Mouse (Mus musculus) embryonic facial prominence, embryonic 15.5 days (tissue): ENCODE results near the gene Palld. TPM values are rescaled to one million over a fixed set of nuclear protein-coding genes. Genes with fewer than 3 reads are reported as not detected.

Source experiments
- ATAC-seq: fragments of 200-750 bp; cut with Nextera tagmentation; 2 replicates; pipeline ENCODE4 v1.8.0; 2017; ENCODE audit warnings: low read depth, moderate TSS enrichment; ENCODE audit not compliant: insufficient number of reproducible peaks, low FRiP score, low TSS enrichment
- H3K27ac ChIP-seq: fragments of 300-500 bp; sonication (generic); replicated peaks from 2 replicates; pipeline ENCODE4 v1.5.1; 2015; ENCODE audit warnings: mild to moderate bottlenecking, inconsistent platforms
- H3K27me3 ChIP-seq: fragments of 300-500 bp; sonication (generic); 2 replicates; pipeline ENCODE4 v1.6.1; 2015; ENCODE audit warnings: inconsistent platforms
- H3K36me3 ChIP-seq: fragments of 300-500 bp; sonication (generic); 2 replicates; pipeline ENCODE4 v1.6.1; 2015; ENCODE audit warnings: mild to moderate bottlenecking, inconsistent platforms
- H3K4me1 ChIP-seq: fragments of 300-500 bp; sonication (generic); 2 replicates; pipeline ENCODE4 v1.6.1; 2015; ENCODE audit warnings: inconsistent platforms
- H3K4me2 ChIP-seq: fragments of 300-500 bp; sonication (generic); replicated peaks from 2 replicates; pipeline ENCODE4 v1.6.1; 2015; ENCODE audit warnings: mild to moderate bottlenecking, inconsistent platforms
- H3K4me3 ChIP-seq: fragments of 300-500 bp; sonication (generic); replicated peaks from 2 replicates; pipeline ENCODE4 v1.5.1; 2015; ENCODE audit warnings: mild to moderate bottlenecking, inconsistent platforms
- H3K9ac ChIP-seq: fragments of 300-500 bp; sonication (generic); 2 replicates; pipeline ENCODE4 v1.6.1; 2015; ENCODE audit warnings: inconsistent platforms
- H3K9me3 ChIP-seq: fragments of 300-500 bp; sonication (generic); replicated peaks from 2 replicates; pipeline ENCODE4 v1.6.1; 2016; ENCODE audit warnings: inconsistent platforms
- WGBS: fragments of 180-500 bp; shearing (Covaris S2); methylation state at CpG from one replicate; pipeline ENCODE4 v1.1.7; 2015; 5-methylcytosine and 5-hydroxymethylcytosine counted together
- polyA plus RNA-seq: library from polyadenylated mRNA; unstranded; fragments of >200 nt; fragmentation: Nextera tagmentation; extraction: Ambion mirVana; gene quantifications from 2 replicates; pipeline ENCODE4 v1.2.1, GENCODE M21; 2015

Gene Palld
- polyA plus RNA-seq, 1 experiment from 2014 or later = 141 TPM

DNA sequence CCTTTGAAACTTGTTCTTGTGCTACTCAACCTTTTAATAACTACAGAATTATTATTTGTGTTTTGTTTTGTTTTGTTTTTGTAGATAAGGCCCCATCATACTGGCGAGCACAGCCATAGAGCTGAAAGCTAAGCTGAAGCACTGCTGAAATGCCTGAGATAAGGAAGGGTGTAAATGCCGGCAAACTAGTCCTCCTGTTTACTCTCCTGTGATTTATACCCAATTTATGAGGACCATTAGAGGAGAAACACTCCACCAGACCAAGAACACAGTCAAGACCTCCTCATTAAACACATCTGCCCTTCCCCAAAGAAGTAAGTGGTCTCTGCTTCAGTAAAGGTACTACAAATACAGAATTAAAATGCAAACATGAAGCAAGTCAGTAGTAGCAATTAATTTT is 219.6 kb downstream of the Palld start:
- no peaks in the 10 kb centered on the region for H3K27me3 ChIP-seq
- H3K4me1 ChIP-seq = no peaks in the 10 kb centered on the region
- ATAC-seq = no peak
- H3K36me3 ChIP-seq = peaks cover 20% of the 10 kb centered on the region
- H3K9ac ChIP-seq = no peak overlapping the region
- no peak overlapping the region for H3K4me2 ChIP-seq
- no peaks in the 10 kb centered on the region for H3K9me3 ChIP-seq
- no peak overlapping the region for H3K4me3 ChIP-seq
- H3K27ac ChIP-seq = no peak overlapping the region
- 92% methylated on average over 2 of the region's 2 CpGs for WGBS

GRCm38 (mm10) chr8:61681217-61681616 is 221.3 kb downstream of the Palld start:
- Histone ChIP-seq H3K27ac (no peak overlapping the region), H3K4me1 (no peaks in the 10 kb centered on the region), H3K4me2 (no peak overlapping the region), H3K9ac (no peak overlapping the region), H3K4me3 (no peak overlapping the region), H3K36me3 (peaks cover 16% of the 10 kb centered on the region), H3K27me3 (no peaks in the 10 kb centered on the region), H3K9me3 (no peaks in the 10 kb centered on the region)
- ATAC-seq = no peak
- WGBS = 81% methylated on average over 3 of the region's 3 CpGs

DNA sequence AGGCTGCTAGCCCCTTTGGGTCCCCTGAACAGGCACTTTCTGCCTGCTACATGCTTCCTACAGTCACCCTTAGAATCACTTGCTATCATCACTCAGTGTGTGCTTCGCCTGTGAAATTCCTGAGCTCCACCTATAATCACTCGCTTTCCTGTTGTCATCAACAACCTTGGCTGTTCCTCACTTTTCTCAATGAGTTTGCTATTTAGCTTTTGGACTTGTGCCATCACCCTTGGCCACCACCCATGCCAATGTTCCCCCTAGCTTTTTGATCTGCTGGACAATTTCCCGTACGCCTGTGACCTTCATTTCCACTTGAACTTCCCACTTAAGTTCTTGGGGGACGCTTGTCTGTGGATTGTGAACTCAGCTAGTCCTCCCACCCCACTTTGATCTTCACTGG is 225.3 kb downstream of the Palld start:
- Histone ChIP-seq H3K9ac (no peak overlapping the region), H3K36me3 (no peaks in the 10 kb centered on the region; the same call in 1 of the 2 replicates), H3K27ac (no peak overlapping the region), H3K27me3 (no peaks in the 10 kb centered on the region), H3K4me3 (no peak overlapping the region), H3K4me1 (no peaks in the 10 kb centered on the region), H3K4me2 (no peak overlapping the region), H3K9me3 (no peaks in the 10 kb centered on the region)
- WGBS = 83% methylated on average over 5 of the region's 5 CpGs
- no peak for ATAC-seq

DNA sequence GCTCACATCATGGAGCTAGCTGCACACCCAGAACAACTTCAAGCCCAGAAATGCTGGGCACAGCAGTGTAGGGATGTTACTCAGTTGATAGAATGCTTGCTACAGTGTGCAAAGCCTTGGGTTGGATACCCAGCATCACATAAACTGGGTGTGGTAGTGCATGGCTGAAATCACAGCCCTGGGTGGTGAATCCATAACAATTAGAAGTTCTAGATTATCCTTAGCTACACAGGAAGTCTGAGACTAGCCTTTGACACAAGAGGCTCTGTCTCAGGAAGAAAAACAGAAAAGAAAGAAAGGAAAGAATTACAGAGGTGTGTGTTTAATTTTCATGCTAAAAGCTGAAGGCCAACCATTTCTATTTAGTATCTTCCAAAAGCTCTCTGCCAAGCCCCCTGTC is 231.3 kb downstream of the Palld start:
- Histone ChIP-seq H3K27me3 (no peaks in the 10 kb centered on the region), H3K4me1 (0 out of 2 replicates have a peak, but pooled peaks cover under 1% of the 10 kb centered on the region), H3K9ac (no peak overlapping the region), H3K9me3 (no peaks in the 10 kb centered on the region), H3K4me3 (no peak overlapping the region), H3K27ac (no peak overlapping the region), H3K36me3 (no peaks in the 10 kb centered on the region), H3K4me2 (no peak overlapping the region)
- ATAC-seq = no peak

DNA sequence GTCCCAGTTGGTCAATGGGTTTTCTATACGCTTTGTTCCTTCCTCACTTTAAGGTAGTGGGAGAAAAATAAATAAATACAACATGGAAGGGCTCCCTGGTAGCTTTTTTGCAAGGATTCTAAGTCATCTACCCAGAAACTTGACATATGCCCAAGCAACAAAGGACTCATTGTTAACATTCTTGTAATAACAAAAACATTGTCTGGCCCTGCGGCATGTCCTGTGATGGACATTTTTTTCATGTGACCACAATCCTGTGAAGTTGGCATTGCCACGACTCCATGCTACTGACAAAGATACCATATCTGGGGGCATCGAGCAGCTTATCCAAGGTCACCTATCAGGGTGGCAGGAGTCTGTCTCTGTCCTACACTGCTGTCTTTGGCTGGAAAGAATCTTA is 232.1 kb downstream of the Palld start:
- H3K9me3 ChIP-seq = no peaks in the 10 kb centered on the region
- H3K4me2 ChIP-seq = no peak overlapping the region
- H3K36me3 ChIP-seq = no peaks in the 10 kb centered on the region
- WGBS = 62% methylated on average over 4 of the region's 4 CpGs
- H3K27ac ChIP-seq = no peak overlapping the region
- no peak overlapping the region for H3K9ac ChIP-seq
- no peak overlapping the region for H3K4me3 ChIP-seq
- H3K27me3 ChIP-seq = no peaks in the 10 kb centered on the region
- ATAC-seq = no peak
- peaks cover 8% of the 10 kb centered on the region; the same call in 1 of the 2 replicates for H3K4me1 ChIP-seq

GRCm38 (mm10) chr8:61666919-61667318 is 235.6 kb downstream of the Palld start:
- no peak overlapping the region for H3K4me3 ChIP-seq
- WGBS = 36% methylated on average over 6 of the region's 6 CpGs
- H3K27me3 ChIP-seq = no peaks in the 10 kb centered on the region
- H3K4me1 ChIP-seq = peaks cover 19% of the 10 kb centered on the region
- no peak overlapping the region for H3K9ac ChIP-seq
- H3K4me2 ChIP-seq = no peak overlapping the region
- H3K9me3 ChIP-seq = no peaks in the 10 kb centered on the region
- H3K27ac ChIP-seq = no peak overlapping the region
- H3K36me3 ChIP-seq = no peaks in the 10 kb centered on the region
- ATAC-seq = no peak

DNA sequence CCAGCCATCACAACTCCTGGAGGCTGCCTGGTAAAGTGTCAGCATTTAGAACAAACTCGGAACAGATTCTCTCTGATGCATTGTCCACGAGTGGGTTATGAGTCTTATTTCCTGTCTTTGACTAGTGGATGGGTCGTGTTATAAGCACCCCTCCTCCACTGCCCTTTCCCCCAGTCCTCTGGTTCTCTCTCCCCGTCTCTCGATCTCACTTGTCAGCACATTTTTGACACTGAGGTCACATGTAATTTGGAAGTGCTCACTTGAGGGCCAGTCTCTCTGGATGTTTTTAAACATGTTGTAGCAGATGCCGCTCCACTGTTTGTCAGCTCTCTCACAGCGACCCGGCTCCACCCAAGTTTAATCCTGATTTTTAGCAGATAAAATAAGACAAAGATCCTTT is 237.5 kb downstream of the Palld start:
- 22% methylated on average over 8 of the region's 8 CpGs for WGBS
- Histone ChIP-seq H3K4me1 (peaks cover 19% of the 10 kb centered on the region), H3K4me2 (no peak overlapping the region), H3K36me3 (no peaks in the 10 kb centered on the region), H3K27me3 (no peaks in the 10 kb centered on the region), H3K4me3 (no peak overlapping the region), H3K9me3 (no peaks in the 10 kb centered on the region), H3K9ac (no peak overlapping the region), H3K27ac (peak overlapping the region; percentile 12; the same call in 1 of the 2 replicates)
- no peak for ATAC-seq

DNA sequence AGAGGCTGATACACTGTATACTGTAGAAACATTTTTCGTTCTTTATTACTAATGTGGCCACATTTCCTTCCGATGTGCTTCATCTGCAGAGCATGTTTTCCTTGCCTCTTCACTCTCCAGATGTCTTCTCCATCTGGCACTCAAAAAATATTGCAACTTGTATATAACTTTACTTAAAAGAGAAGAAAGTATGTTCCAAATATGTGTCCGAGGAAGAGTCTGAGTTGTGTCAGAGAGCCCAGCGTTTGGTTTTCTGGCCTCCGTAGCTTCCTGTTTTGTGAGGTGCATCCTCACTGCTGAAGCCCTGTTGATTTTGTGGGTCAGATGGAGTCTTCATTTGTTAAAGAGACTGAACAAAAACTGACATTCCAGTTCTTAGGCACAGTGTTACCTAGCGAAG is 238.3 kb downstream of the Palld start:
- Histone ChIP-seq H3K4me3 (no peak overlapping the region), H3K27me3 (no peaks in the 10 kb centered on the region), H3K9ac (no peak overlapping the region), H3K4me2 (no peak overlapping the region), H3K9me3 (no peaks in the 10 kb centered on the region), H3K4me1 (peaks cover 19% of the 10 kb centered on the region), H3K36me3 (no peaks in the 10 kb centered on the region), H3K27ac (no peak overlapping the region)
- 68% methylated on average over 6 of the region's 6 CpGs for WGBS
- no peak for ATAC-seq

DNA sequence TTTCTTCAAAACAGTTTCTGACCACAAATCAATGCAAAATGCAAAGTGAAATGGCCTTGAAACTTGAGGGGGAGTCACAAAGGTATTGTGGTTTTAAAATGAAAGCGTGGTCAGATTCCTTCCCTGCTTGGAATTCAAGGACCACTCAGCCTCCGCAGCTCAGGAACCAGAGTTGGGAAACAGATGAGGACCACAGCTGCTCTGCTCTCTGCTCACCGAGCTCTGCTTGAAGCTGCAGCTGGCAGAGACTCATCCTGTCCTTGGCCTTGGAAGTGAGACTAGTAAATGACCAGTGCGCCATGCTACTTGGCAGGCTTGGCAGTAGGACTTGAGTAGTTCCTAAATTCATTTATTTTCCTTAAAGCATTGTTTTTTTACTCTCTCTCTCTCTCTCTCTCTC is 239.7 kb downstream of the Palld start:
- Histone ChIP-seq H3K9me3 (no peaks in the 10 kb centered on the region), H3K27ac (0 out of 2 replicates have a peak overlapping the region, but pooled peaks have one; percentile 28), H3K4me2 (no peak overlapping the region), H3K9ac (no peak overlapping the region), H3K36me3 (no peaks in the 10 kb centered on the region), H3K27me3 (no peaks in the 10 kb centered on the region), H3K4me1 (peaks cover 19% of the 10 kb centered on the region), H3K4me3 (no peak overlapping the region)
- no peak for ATAC-seq
- 46% methylated on average over 4 of the region's 4 CpGs for WGBS

DNA sequence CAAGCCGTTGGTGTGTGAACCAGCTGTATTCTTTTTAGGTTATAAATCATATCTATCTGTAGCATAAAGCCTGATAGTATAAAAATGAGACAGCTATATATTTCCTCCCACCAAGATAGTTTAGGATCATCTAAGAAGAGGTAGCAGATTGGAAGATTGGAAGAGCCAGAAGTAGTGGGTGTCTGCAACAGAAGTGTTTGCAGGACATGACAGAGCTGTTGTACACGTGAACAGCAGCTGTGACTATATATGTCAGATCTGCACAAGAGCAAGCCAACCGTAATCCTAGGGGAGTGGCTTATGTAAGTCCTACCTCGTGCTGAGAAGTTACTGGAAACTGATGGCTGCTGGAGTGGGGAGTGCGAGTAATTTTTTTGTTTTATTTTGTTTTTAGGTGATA is 240.9 kb downstream of the Palld start:
- no peak for ATAC-seq

DNA sequence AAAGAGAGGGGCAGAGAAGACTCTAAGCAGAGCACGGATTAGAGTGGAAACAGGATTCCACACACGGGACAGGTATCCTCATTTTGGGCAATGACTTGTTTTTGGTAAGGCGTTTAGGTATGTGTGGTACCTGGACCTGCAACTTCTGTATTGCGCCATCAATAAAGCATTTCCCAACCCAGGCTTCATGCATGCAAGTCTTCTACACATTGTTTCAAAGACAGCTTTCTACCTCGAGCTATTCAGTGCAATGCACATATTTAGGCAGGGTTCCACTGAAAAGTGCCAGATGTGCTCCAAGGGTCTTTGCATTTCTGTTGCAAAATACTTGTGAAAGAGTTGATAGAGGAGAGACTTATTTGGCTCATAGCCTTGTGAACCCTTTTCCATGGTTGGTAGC is 241.5 kb downstream of the Palld start:
- Histone ChIP-seq H3K4me1 (peaks cover 17% of the 10 kb centered on the region), H3K9ac (no peak overlapping the region), H3K4me2 (no peak overlapping the region), H3K9me3 (no peaks in the 10 kb centered on the region), H3K4me3 (no peak overlapping the region), H3K36me3 (no peaks in the 10 kb centered on the region), H3K27me3 (no peaks in the 10 kb centered on the region), H3K27ac (no peak overlapping the region)
- no peak for ATAC-seq
- 84% methylated on average over 5 of the region's 5 CpGs for WGBS

More for the DNA sequence above, 240.9 kb downstream of the Palld start:
- no peak overlapping the region for H3K9ac ChIP-seq
- no peaks in the 10 kb centered on the region for H3K36me3 ChIP-seq
- no peak overlapping the region for H3K4me2 ChIP-seq
- no peak overlapping the region for H3K27ac ChIP-seq
- peaks cover 19% of the 10 kb centered on the region for H3K4me1 ChIP-seq
- H3K27me3 ChIP-seq = no peaks in the 10 kb centered on the region
- no peaks in the 10 kb centered on the region for H3K9me3 ChIP-seq
- WGBS = 85% methylated on average over 5 of the region's 5 CpGs
- H3K4me3 ChIP-seq = no peak overlapping the region

- no peak for ATAC-seq
- Histone ChIP-seq H3K36me3 (no peaks in the 10 kb centered on the region), H3K9me3 (no peaks in the 10 kb centered on the region), H3K4me2 (no peak overlapping the region), H3K4me1 (peaks cover 8% of the 10 kb centered on the region), H3K9ac (no peak overlapping the region), H3K4me3 (no peak overlapping the region), H3K27me3 (no peaks in the 10 kb centered on the region), H3K27ac (no peak overlapping the region)
- 66% methylated on average over 6 of the region's 6 CpGs for WGBS
These were observed 250.5 kb downstream of the Palld start for GRCm38 (mm10) chr8:61651955-61652354.
